Mouse (Mus musculus) hindbrain, embryonic 15.5 days (tissue): ENCODE measurements around the gene Aurka. TPM values are rescaled to one million over a fixed set of nuclear protein-coding genes. Genes with fewer than 3 reads are reported as not detected.

Source experiments
- ATAC-seq: fragments of 200-750 bp; cut with Nextera tagmentation; 2 replicates; pipeline ENCODE4 v1.8.0; 2017; ENCODE audit warnings: low read depth, moderate number of reproducible peaks, moderate TSS enrichment; ENCODE audit not compliant: low FRiP score
- H3K27ac ChIP-seq: fragments of 300-500 bp; sonication (generic); replicated peaks from 2 replicates; pipeline ENCODE4 v1.5.1; 2015; ENCODE audit warnings: mild to moderate bottlenecking, inconsistent platforms
- H3K27me3 ChIP-seq: fragments of 300-500 bp; sonication (generic); 2 replicates; pipeline ENCODE4 v1.6.1; 2015; ENCODE audit warnings: control low read depth, inconsistent platforms
- H3K36me3 ChIP-seq: fragments of 300-500 bp; sonication (generic); 2 replicates; pipeline ENCODE4 v1.6.1; 2015; ENCODE audit warnings: control low read depth, inconsistent platforms
- H3K4me1 ChIP-seq: fragments of 300-500 bp; sonication (generic); replicated peaks from 2 replicates; pipeline ENCODE4 v1.6.1; 2015; ENCODE audit warnings: control low read depth, inconsistent platforms
- H3K4me2 ChIP-seq: fragments of 300-500 bp; sonication (generic); 2 replicates; pipeline ENCODE4 v1.6.1; 2015; ENCODE audit warnings: moderate library complexity, mild to moderate bottlenecking, inconsistent platforms
- H3K4me3 ChIP-seq: fragments of 300-500 bp; sonication (generic); 2 replicates; pipeline ENCODE4 v1.5.1; 2015; ENCODE audit warnings: mild to moderate bottlenecking, inconsistent platforms
- H3K9ac ChIP-seq: fragments of 300-500 bp; sonication (generic); 2 replicates; pipeline ENCODE4 v1.6.1; 2015; ENCODE audit warnings: inconsistent platforms
- H3K9me3 ChIP-seq: fragments of 300-500 bp; sonication (generic); 2 replicates; pipeline ENCODE4 v1.6.1; 2016; ENCODE audit warnings: control low read depth, inconsistent platforms
- WGBS: fragments of 180-500 bp; shearing (Covaris S2); methylation state at CpG from one replicate; pipeline ENCODE4 v1.1.7; 2015; 5-methylcytosine and 5-hydroxymethylcytosine counted together
- polyA plus RNA-seq: library from polyadenylated mRNA; unstranded; fragments of >200 nt; fragmentation: Nextera tagmentation; extraction: Ambion mirVana; gene quantifications from 2 replicates; pipeline ENCODE4 v1.2.1, GENCODE M21; 2015

The Aurka gene
- polyA plus RNA-seq, 1 experiment from 2014 or later = 21.4 TPM

- 67% methylated on average over 7 of the region's 7 CpGs for WGBS
Measured at GRCm38 (mm10) chr2:172404239-172404638, 33.9 kb upstream of the Aurka start.

DNA sequence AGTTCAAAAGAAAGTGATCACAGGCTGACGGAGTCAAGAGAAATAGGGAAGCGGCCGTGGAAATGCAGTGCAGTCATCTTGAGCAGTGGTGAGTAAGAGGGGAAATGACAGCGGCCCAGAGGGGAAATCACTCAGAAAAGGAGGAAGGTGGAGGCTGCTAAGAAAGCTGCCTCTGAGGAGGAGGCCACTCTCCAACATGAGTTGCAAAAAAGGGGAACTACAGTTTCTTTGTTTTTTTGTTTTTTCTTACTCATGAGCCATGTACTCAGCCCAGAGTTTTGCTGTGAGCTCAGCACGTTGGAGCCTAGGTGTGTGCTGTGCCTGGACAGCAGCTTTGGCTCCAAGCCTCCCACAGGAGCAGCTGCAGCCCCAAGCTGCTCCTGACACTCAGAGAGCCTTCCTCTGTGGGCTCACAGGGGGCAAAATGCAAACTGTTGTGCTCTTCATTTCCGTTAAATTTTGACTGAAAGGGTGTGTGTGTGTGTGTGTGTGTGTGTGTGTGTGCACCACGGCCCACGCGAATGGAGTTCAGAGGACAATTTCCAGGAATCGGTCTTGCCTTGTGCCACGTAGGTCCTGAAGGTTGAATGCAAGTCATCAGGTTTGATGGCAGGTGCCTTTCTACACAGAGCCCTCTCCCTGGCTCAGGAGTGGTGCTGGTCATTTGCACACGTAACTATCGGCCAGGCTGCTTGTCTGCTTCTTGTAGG, 30.9 kb upstream of the Aurka start:
- no peaks in the 10 kb centered on the region for H3K27me3 ChIP-seq
- WGBS = 72% methylated on average over 13 of the region's 13 CpGs

More at GRCm38 (mm10) chr2:172404239-172404638, 33.9 kb upstream of the Aurka start:
- no peak overlapping the region for H3K4me3 ChIP-seq
- H3K4me2 ChIP-seq = no peak overlapping the region
- H3K4me1 ChIP-seq = no peaks in the 10 kb centered on the region
- H3K27ac ChIP-seq = no peak overlapping the region
- no peak for ATAC-seq
- H3K9me3 ChIP-seq = no peaks in the 10 kb centered on the region
- no peaks in the 10 kb centered on the region for H3K36me3 ChIP-seq
- H3K27me3 ChIP-seq = no peaks in the 10 kb centered on the region
- H3K9ac ChIP-seq = no peak overlapping the region

DNA sequence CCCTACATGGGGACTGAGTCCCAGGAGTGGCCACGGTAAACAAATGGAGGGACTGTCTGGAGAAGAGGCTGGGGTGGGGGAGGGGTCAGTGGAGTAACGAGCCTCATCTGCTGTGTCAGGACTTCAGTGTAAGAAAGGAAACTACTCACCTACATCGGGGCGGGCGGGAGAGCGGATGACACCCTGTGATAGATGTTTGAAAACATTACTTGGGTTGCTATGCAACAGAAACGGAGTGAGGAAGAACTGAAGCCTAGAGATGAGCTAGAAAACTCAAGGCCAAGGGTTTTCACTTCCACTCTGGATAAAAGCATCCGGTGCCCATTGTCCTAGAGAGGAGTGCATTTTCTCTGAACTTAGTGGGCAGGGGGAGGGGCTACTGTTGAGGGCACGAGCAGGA, 29.6 kb upstream of the Aurka start:
- H3K4me3 ChIP-seq = no peak overlapping the region
- no peaks in the 10 kb centered on the region for H3K9me3 ChIP-seq
- 21% methylated on average over 9 of the region's 9 CpGs for WGBS
- no peaks in the 10 kb centered on the region for H3K27me3 ChIP-seq
- no peak for ATAC-seq
- H3K4me1 ChIP-seq = no peaks in the 10 kb centered on the region
- no peak overlapping the region for H3K4me2 ChIP-seq
- no peaks in the 10 kb centered on the region for H3K36me3 ChIP-seq
- H3K27ac ChIP-seq = no peak overlapping the region
- no peak overlapping the region for H3K9ac ChIP-seq

More for the DNA sequence above, 30.9 kb upstream of the Aurka start:
- Histone ChIP-seq H3K9ac (no peak overlapping the region), H3K36me3 (no peaks in the 10 kb centered on the region), H3K9me3 (no peaks in the 10 kb centered on the region), H3K4me1 (no peaks in the 10 kb centered on the region), H3K4me3 (no peak overlapping the region), H3K4me2 (no peak overlapping the region), H3K27ac (no peak overlapping the region)
- ATAC-seq = no peak

- Histone ChIP-seq H3K9ac (no peak overlapping the region), H3K4me3 (no peak overlapping the region), H3K27me3 (no peaks in the 10 kb centered on the region), H3K36me3 (no peaks in the 10 kb centered on the region), H3K4me2 (no peak overlapping the region), H3K27ac (no peak overlapping the region), H3K9me3 (no peaks in the 10 kb centered on the region), H3K4me1 (no peaks in the 10 kb centered on the region)
- WGBS = 44% methylated on average over 9 of the region's 9 CpGs
- ATAC-seq = no peak
Measured at GRCm38 (mm10) chr2:172395961-172396360, 25.6 kb upstream of the Aurka start.

DNA sequence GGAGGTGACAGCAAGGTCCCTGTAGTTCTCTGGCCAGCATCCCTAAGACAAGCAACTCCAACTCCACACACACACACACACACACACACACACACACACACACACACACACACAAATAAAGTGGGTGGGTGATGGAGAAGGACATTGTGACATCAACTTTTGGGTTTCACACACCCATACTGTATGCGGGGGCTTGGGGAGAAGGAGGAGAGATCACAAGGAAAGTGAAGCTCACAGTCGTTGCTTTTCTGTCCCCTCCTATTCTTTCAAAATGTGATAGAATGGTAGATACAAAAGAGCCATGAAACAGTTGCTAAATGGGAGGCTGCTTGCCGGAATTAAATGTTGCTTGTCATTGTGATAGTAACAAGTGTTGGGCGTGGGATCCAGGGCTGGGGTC, 24.3 kb upstream of the Aurka start:
- WGBS = 71% methylated on average over 4 of the region's 4 CpGs
- no peak overlapping the region for H3K27ac ChIP-seq
- no peaks in the 10 kb centered on the region for H3K9me3 ChIP-seq
- H3K36me3 ChIP-seq = no peaks in the 10 kb centered on the region
- ATAC-seq = no peak
- no peak overlapping the region for H3K9ac ChIP-seq
- no peaks in the 10 kb centered on the region for H3K27me3 ChIP-seq
- no peaks in the 10 kb centered on the region for H3K4me1 ChIP-seq
- H3K4me3 ChIP-seq = no peak overlapping the region
- no peak overlapping the region for H3K4me2 ChIP-seq

GRCm38 (mm10) chr2:172394052-172394392, 23.7 kb upstream of the Aurka start:
- Histone ChIP-seq H3K27ac (no peak overlapping the region), H3K4me2 (no peak overlapping the region), H3K4me1 (no peaks in the 10 kb centered on the region), H3K36me3 (no peaks in the 10 kb centered on the region), H3K9me3 (no peaks in the 10 kb centered on the region), H3K4me3 (no peak overlapping the region), H3K9ac (no peak overlapping the region), H3K27me3 (no peaks in the 10 kb centered on the region)
- 81% methylated on average over 2 of the region's 2 CpGs for WGBS
- ATAC-seq = no peak

- no peak within 1 kb of the TSS for H3K4me3 ChIP-seq
- no peak for ATAC-seq
- no peaks in the 10 kb centered on the region for H3K4me1 ChIP-seq
- H3K4me2 ChIP-seq = no peak within 1 kb of the TSS
- H3K36me3 ChIP-seq = no peaks in the 10 kb centered on the region
- H3K27ac ChIP-seq = no peak within 1 kb of the TSS
- no peaks in the 10 kb centered on the region for H3K9me3 ChIP-seq
- H3K27me3 ChIP-seq = no peaks in the 10 kb centered on the region
- H3K9ac ChIP-seq = no peak within 1 kb of the TSS
- WGBS = 42% methylated on average over 13 of the region's 13 CpGs
Measured at GRCm38 (mm10) chr2:172393391-172394051, 23.2 kb upstream of the Aurka start, which contains the start of gene Cass4. Gene Cass4 (plus strand): TSS chr2:172393794.

- ATAC-seq = no peak
- Histone ChIP-seq H3K4me1 (no peaks in the 10 kb centered on the region), H3K27me3 (no peaks in the 10 kb centered on the region), H3K9ac (no peak overlapping the region), H3K27ac (no peak overlapping the region), H3K4me2 (no peak overlapping the region), H3K36me3 (no peaks in the 10 kb centered on the region), H3K9me3 (no peaks in the 10 kb centered on the region), H3K4me3 (no peak overlapping the region)
- WGBS = 85% methylated on average over 10 of the region's 10 CpGs
Measured at GRCm38 (mm10) chr2:172392041-172392521, 21.7 kb upstream of the Aurka start.

- Histone ChIP-seq H3K27ac (no peak overlapping the region), H3K9me3 (no peaks in the 10 kb centered on the region), H3K36me3 (no peaks in the 10 kb centered on the region), H3K4me1 (no peaks in the 10 kb centered on the region), H3K27me3 (no peaks in the 10 kb centered on the region), H3K9ac (no peak overlapping the region), H3K4me3 (no peak overlapping the region), H3K4me2 (no peak overlapping the region)
- no peak for ATAC-seq
- WGBS = 51% methylated on average over 6 of the region's 6 CpGs
Measured at GRCm38 (mm10) chr2:172390341-172390740, 20.0 kb upstream of the Aurka start.

- WGBS = 94% methylated on average over 3 of the region's 3 CpGs
- Histone ChIP-seq H3K9ac (no peak overlapping the region), H3K4me2 (no peak overlapping the region), H3K9me3 (no peaks in the 10 kb centered on the region), H3K27me3 (no peaks in the 10 kb centered on the region), H3K4me1 (no peaks in the 10 kb centered on the region), H3K4me3 (no peak overlapping the region), H3K36me3 (peaks cover 24% of the 10 kb centered on the region), H3K27ac (no peak overlapping the region)
- ATAC-seq = no peak
Measured at GRCm38 (mm10) chr2:172384715-172385114, 14.4 kb upstream of the Aurka start.

DNA sequence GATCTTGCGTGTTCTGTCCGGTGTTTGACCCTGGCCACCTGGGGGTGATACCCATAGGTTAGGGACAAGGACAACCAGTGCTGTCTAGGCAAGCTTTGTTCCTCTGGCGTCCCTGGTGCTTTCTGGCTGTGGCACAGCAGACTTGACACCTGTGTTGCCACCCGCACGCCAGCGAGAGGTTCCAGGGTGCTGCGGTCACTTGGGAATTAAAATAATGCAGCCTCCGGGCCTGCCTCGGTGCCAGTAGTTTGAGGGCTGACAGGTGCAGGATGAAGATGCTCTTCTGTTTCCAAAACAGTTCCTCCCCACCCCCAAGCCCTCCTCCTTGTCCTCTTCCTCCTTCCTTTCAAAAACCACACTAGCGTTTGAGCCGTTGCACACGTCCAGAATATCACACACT, 11.6 kb upstream of the Aurka start:
- H3K4me1 ChIP-seq = no peaks in the 10 kb centered on the region
- ATAC-seq = no peak
- WGBS = 89% methylated on average over 12 of the region's 12 CpGs
- no peak overlapping the region for H3K4me3 ChIP-seq
- no peaks in the 10 kb centered on the region for H3K9me3 ChIP-seq
- H3K9ac ChIP-seq = no peak overlapping the region
- H3K36me3 ChIP-seq = peaks cover 51% of the 10 kb centered on the region
- no peak overlapping the region for H3K27ac ChIP-seq
- no peak overlapping the region for H3K4me2 ChIP-seq
- H3K27me3 ChIP-seq = no peaks in the 10 kb centered on the region

DNA sequence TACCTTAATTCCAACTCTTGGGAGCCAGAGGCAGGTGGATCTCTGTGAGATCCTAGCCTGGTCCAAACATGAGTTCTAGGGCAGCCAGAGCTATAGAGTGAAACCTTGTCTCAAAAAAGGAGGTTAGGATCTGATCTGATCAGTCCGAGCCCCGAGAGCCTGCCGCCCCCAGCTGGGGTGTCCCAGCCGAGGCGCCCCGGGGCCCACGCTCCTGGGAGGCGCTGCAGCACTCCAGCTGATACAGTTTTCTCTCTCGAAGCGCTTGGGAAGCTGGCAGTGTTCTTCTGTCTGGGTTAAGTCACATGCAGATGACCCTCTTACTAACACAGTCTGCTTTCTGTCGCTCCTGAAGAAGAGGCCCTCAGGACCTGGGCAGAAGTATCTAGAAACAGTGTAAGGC, 11.0 kb upstream of the Aurka start:
- H3K4me2 ChIP-seq = no peak overlapping the region
- no peaks in the 10 kb centered on the region for H3K27me3 ChIP-seq
- no peak overlapping the region for H3K9ac ChIP-seq
- H3K27ac ChIP-seq = no peak overlapping the region
- no peaks in the 10 kb centered on the region for H3K9me3 ChIP-seq
- H3K36me3 ChIP-seq = peaks cover 55% of the 10 kb centered on the region
- H3K4me3 ChIP-seq = no peak overlapping the region
- no peaks in the 10 kb centered on the region for H3K4me1 ChIP-seq
- 93% methylated on average over 11 of the region's 11 CpGs for WGBS
- no peak for ATAC-seq
